Mouse (Mus musculus): ENCODE measurements around the gene Mrps6. TPM values are rescaled to one million over a fixed set of nuclear protein-coding genes. Genes with fewer than 3 reads are reported as not detected.
A peak's percentile ranks its signal among the peaks of the same experiment; 100 is the strongest.
"Not testable (repeated sequence)": the region's sequence is repeated elsewhere in the genome, so short reads cannot be mapped to it uniquely, and the experiment has no call there.

Mrps6 gene
- polyA plus RNA-seq, 1 experiment from 2014 or later: 149 TPM

DNA sequence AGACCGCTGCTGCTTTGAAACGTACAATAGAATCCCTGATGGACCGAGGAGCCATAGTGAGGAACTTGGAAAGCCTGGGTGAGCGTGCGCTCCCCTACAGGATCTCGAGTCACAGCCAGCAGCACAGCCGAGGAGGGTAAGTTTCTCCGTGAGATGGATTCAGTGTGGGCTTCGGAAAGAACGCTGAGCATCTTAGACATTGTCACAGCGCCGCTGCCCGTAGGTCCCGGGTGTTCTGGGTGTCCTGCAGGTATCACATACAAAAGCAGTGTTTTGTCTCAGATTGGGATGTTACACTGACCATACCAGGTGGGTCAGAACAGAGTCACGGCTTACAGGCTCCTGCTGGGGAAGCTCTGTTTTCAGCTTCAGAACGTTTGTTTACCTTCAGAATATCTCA lies 41.5 kb downstream of the Mrps6 start:
- Histone ChIP-seq H3K27ac (replicated peaks in 1 of 2; ENCODE audit: control insufficient read depth in 1 of 2, insufficient read depth in 1 of 2, low read depth in 2 of 2, low read length in 2 of 2) (no peak overlapping the region), H3K36me3 (ENCODE audit: control insufficient read depth, insufficient read depth, low read length) (peaks cover 28% of the 10 kb centered on the region), H3K4me2 (ENCODE audit: low read length) (no peak overlapping the region), H3K9me3 (ENCODE audit: control insufficient read depth, low read length) (no peaks in the 10 kb centered on the region), H3K9ac (ENCODE audit: low read length) (no peak overlapping the region), H3K4me1 (ENCODE audit: control insufficient read depth in 2 of 2, insufficient read depth in 2 of 2, low read length in 2 of 2) (peaks cover 9 to 12% of the 10 kb centered on the region in 2 experiments; a peak in 3 of 4 replicates), H3K27me3 (ENCODE audit: control insufficient read depth, insufficient read depth, low read length) (no peaks in the 10 kb centered on the region), H3K4me3 (ENCODE audit: control insufficient read depth in 1 of 2, insufficient read depth in 1 of 2, low read depth in 1 of 2, low read length in 2 of 2) (no peak overlapping the region)
- ATAC-seq (ENCODE audit: insufficient number of reproducible peaks, insufficient read depth, low FRiP score, low read depth): no peak
- 90% methylated on average over 16 of the region's 16 CpGs for WGBS

GRCm38 (mm10) chr16:92100111-92100510 lies 42.0 kb downstream of the Mrps6 start:
- Histone ChIP-seq H3K9me3 (ENCODE audit: control insufficient read depth, low read length) (no peaks in the 10 kb centered on the region), H3K27ac (replicated peaks in 1 of 2; ENCODE audit: control insufficient read depth in 1 of 2, insufficient read depth in 1 of 2, low read depth in 2 of 2, low read length in 2 of 2) (no peak overlapping the region), H3K4me1 (ENCODE audit: control insufficient read depth in 2 of 2, insufficient read depth in 2 of 2, low read length in 2 of 2) (peaks cover 13 to 14% of the 10 kb centered on the region in 2 experiments; a peak in 3 of 4 replicates), H3K27me3 (ENCODE audit: control insufficient read depth, insufficient read depth, low read length) (no peaks in the 10 kb centered on the region), H3K4me2 (ENCODE audit: low read length) (no peak overlapping the region), H3K4me3 (ENCODE audit: control insufficient read depth in 1 of 2, insufficient read depth in 1 of 2, low read depth in 1 of 2, low read length in 2 of 2) (no peak overlapping the region), H3K9ac (ENCODE audit: low read length) (no peak overlapping the region), H3K36me3 (ENCODE audit: control insufficient read depth, insufficient read depth, low read length) (peaks cover 28% of the 10 kb centered on the region)
- 85% methylated on average over 4 of the region's 4 CpGs for WGBS
- ATAC-seq (ENCODE audit: insufficient number of reproducible peaks, insufficient read depth, low FRiP score, low read depth): no peak

- H3K4me1 ChIP-seq (ENCODE audit: control insufficient read depth in 2 of 2, insufficient read depth in 2 of 2, low read length in 2 of 2): peaks cover 13 to 14% of the 10 kb centered on the region in 2 experiments; a peak in 3 of 4 replicates
- H3K27ac ChIP-seq (replicated peaks in 1 of 2; ENCODE audit: control insufficient read depth in 1 of 2, insufficient read depth in 1 of 2, low read depth in 2 of 2, low read length in 2 of 2): no peak overlapping the region; a peak in 1 of 4 replicates
- 83% methylated on average over 5 of the region's 5 CpGs for WGBS
- H3K4me3 ChIP-seq (ENCODE audit: control insufficient read depth in 1 of 2, insufficient read depth in 1 of 2, low read depth in 1 of 2, low read length in 2 of 2): no peak overlapping the region
- no peak for ATAC-seq (ENCODE audit: insufficient number of reproducible peaks, insufficient read depth, low FRiP score, low read depth)
- H3K36me3 ChIP-seq (ENCODE audit: control insufficient read depth, insufficient read depth, low read length): peaks cover 29% of the 10 kb centered on the region
- H3K9ac ChIP-seq (ENCODE audit: low read length): no peak overlapping the region
- H3K4me2 ChIP-seq (ENCODE audit: low read length): no peak overlapping the region
- H3K9me3 ChIP-seq (ENCODE audit: control insufficient read depth, low read length): no peaks in the 10 kb centered on the region
- H3K27me3 ChIP-seq (ENCODE audit: control insufficient read depth, insufficient read depth, low read length): no peaks in the 10 kb centered on the region
These were observed 44.0 kb downstream of the Mrps6 start for GRCm38 (mm10) chr16:92102115-92102514.

DNA sequence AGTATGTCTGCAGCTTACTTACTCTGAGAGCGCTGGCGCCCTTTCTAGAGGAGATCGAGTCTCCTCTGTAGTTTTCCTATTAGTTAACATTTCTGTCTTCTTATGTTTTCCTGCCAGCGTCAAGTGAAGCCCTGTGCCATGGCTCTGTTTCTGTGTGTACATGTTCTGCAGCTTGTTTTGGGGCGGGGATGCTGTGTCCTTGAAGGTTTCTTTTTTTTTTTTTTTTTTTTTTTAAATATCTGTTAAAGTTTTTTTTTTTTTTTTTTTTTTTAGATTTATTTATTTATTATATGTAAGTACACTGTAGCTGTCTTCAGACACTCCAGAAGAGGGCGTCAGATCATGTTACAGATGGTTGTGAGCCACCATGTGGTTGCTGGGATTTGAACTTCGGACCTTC lies 44.9 kb downstream of the Mrps6 start:
- not testable (repeated sequence) for H3K27ac ChIP-seq (replicated peaks in 1 of 2; ENCODE audit: control insufficient read depth in 1 of 2, insufficient read depth in 1 of 2, low read depth in 2 of 2, low read length in 2 of 2); H3K9ac ChIP-seq (ENCODE audit: low read length); H3K9me3 ChIP-seq (ENCODE audit: control insufficient read depth, low read length); H3K4me2 ChIP-seq (ENCODE audit: low read length); H3K27me3 ChIP-seq (ENCODE audit: control insufficient read depth, insufficient read depth, low read length); ATAC-seq (ENCODE audit: insufficient number of reproducible peaks, insufficient read depth, low FRiP score, low read depth); H3K4me3 ChIP-seq (ENCODE audit: control insufficient read depth in 1 of 2, insufficient read depth in 1 of 2, low read depth in 1 of 2, low read length in 2 of 2)
- peaks cover 13 to 14% of the 10 kb centered on the region in 2 experiments; a peak in 3 of 4 replicates for H3K4me1 ChIP-seq (ENCODE audit: control insufficient read depth in 2 of 2, insufficient read depth in 2 of 2, low read length in 2 of 2)
- H3K36me3 ChIP-seq (ENCODE audit: control insufficient read depth, insufficient read depth, low read length): peaks cover 29% of the 10 kb centered on the region
- 94% methylated on average over 6 of the region's 7 CpGs for WGBS

DNA sequence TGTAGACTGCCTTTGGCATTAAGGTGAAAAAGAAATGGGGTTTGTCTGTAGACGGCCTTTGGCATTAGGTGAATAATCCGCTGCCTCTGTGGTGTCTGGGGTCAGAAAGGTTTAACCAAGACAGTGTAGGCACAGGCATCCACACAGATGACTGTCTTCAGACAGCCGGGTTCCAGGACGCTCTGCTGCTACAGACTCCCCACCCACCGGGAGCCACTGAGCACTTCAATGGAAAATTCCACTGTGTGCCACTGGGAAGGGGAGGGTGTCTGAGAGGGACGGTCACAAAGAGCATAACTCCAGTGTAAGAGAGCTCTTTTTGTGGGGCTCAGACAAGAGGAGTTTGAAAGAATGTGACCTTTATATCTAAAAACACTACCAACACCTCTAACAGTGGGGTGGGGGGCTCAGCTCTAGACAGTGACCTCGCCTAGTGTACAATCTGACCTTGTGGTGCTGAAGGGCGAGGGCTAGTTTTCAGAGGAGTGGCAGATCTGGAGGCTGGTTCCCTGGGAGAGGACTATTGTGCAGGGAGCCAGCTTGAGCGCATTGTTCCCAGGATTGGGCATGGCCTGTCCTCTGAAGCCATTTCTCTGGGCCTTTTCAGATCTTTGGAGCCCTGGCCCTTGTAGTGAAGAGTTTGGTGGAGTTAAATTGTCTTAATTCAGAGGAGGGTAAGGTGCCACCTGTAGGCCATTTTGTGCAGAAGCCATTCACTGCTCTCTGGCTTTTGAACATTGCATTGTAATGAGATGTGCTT lies 45.7 kb downstream of the Mrps6 start:
- 34% methylated on average over 9 of the region's 9 CpGs for WGBS
- no peaks in the 10 kb centered on the region for H3K9me3 ChIP-seq (ENCODE audit: control insufficient read depth, low read length)
- no peak overlapping the region for H3K4me3 ChIP-seq (ENCODE audit: control insufficient read depth in 1 of 2, insufficient read depth in 1 of 2, low read depth in 1 of 2, low read length in 2 of 2)
- no peak overlapping the region for H3K9ac ChIP-seq (ENCODE audit: low read length)
- H3K27ac ChIP-seq (replicated peaks in 1 of 2; ENCODE audit: control insufficient read depth in 1 of 2, insufficient read depth in 1 of 2, low read depth in 2 of 2, low read length in 2 of 2): peak overlapping the region; percentile 86
- peaks cover 13 to 14% of the 10 kb centered on the region in 2 experiments; a peak in 3 of 4 replicates for H3K4me1 ChIP-seq (ENCODE audit: control insufficient read depth in 2 of 2, insufficient read depth in 2 of 2, low read length in 2 of 2)
- H3K4me2 ChIP-seq (ENCODE audit: low read length): no peak overlapping the region
- no peaks in the 10 kb centered on the region for H3K27me3 ChIP-seq (ENCODE audit: control insufficient read depth, insufficient read depth, low read length)
- ATAC-seq (ENCODE audit: insufficient number of reproducible peaks, insufficient read depth, low FRiP score, low read depth): peak; percentile 73
- H3K36me3 ChIP-seq (ENCODE audit: control insufficient read depth, insufficient read depth, low read length): peaks cover 29% of the 10 kb centered on the region

- no peaks in the 10 kb centered on the region for H3K27me3 ChIP-seq (ENCODE audit: control insufficient read depth, insufficient read depth, low read length)
- peak overlapping the region; percentile 86 for H3K27ac ChIP-seq (replicated peaks in 1 of 2; ENCODE audit: control insufficient read depth in 1 of 2, insufficient read depth in 1 of 2, low read depth in 2 of 2, low read length in 2 of 2)
- no peak for ATAC-seq (ENCODE audit: insufficient number of reproducible peaks, insufficient read depth, low FRiP score, low read depth)
- H3K9me3 ChIP-seq (ENCODE audit: control insufficient read depth, low read length): no peaks in the 10 kb centered on the region
- no peak overlapping the region for H3K4me2 ChIP-seq (ENCODE audit: low read length)
- H3K4me3 ChIP-seq (ENCODE audit: control insufficient read depth in 1 of 2, insufficient read depth in 1 of 2, low read depth in 1 of 2, low read length in 2 of 2): no peak overlapping the region
- WGBS: 76% methylated on average over 2 of the region's 2 CpGs
- H3K9ac ChIP-seq (ENCODE audit: low read length): no peak overlapping the region
- H3K36me3 ChIP-seq (ENCODE audit: control insufficient read depth, insufficient read depth, low read length): peaks cover 29% of the 10 kb centered on the region
- peaks cover 13 to 14% of the 10 kb centered on the region in 2 experiments; a peak in 3 of 4 replicates for H3K4me1 ChIP-seq (ENCODE audit: control insufficient read depth in 2 of 2, insufficient read depth in 2 of 2, low read length in 2 of 2)
These were observed 46.2 kb downstream of the Mrps6 start for GRCm38 (mm10) chr16:92104332-92104590.

DNA sequence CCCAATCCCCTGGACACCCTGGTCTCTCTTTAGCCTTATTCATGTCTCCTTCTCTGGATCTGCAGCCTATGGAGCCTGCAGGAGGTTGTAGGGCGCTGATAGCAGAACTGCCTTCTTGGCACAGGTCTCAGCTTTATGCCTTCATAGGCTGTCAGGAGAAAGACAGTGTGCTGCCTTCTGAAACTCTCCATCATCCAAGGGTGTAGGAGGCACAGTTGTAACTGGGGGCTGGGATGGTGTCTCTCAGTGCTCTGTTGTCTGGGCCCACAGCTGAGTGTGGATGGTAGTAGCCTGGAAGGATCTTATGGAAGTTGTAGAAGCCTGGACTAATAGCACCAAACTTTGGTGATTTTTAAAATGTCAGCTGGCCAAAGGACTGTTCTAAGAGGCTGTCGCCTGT lies 46.9 kb downstream of the Mrps6 start:
- no peak overlapping the region for H3K4me2 ChIP-seq (ENCODE audit: low read length)
- H3K4me1 ChIP-seq (ENCODE audit: control insufficient read depth in 2 of 2, insufficient read depth in 2 of 2, low read length in 2 of 2): peaks cover 13 to 14% of the 10 kb centered on the region in 2 experiments; a peak in 3 of 4 replicates
- H3K9ac ChIP-seq (ENCODE audit: low read length): no peak overlapping the region
- H3K4me3 ChIP-seq (ENCODE audit: control insufficient read depth in 1 of 2, insufficient read depth in 1 of 2, low read depth in 1 of 2, low read length in 2 of 2): no peak overlapping the region
- H3K27me3 ChIP-seq (ENCODE audit: control insufficient read depth, insufficient read depth, low read length): no peaks in the 10 kb centered on the region
- peaks cover 23% of the 10 kb centered on the region for H3K36me3 ChIP-seq (ENCODE audit: control insufficient read depth, insufficient read depth, low read length)
- no peak for ATAC-seq (ENCODE audit: insufficient number of reproducible peaks, insufficient read depth, low FRiP score, low read depth)
- 89% methylated on average over 2 of the region's 2 CpGs for WGBS
- no peaks in the 10 kb centered on the region for H3K9me3 ChIP-seq (ENCODE audit: control insufficient read depth, low read length)
- H3K27ac ChIP-seq (replicated peaks in 1 of 2; ENCODE audit: control insufficient read depth in 1 of 2, insufficient read depth in 1 of 2, low read depth in 2 of 2, low read length in 2 of 2): no peak overlapping the region; a peak in 1 of 4 replicates

GRCm38 (mm10) chr16:92105631-92106030 lies 47.6 kb downstream of the Mrps6 start:
- Histone ChIP-seq H3K27me3 (ENCODE audit: control insufficient read depth, insufficient read depth, low read length) (no peaks in the 10 kb centered on the region), H3K4me1 (ENCODE audit: control insufficient read depth in 2 of 2, insufficient read depth in 2 of 2, low read length in 2 of 2) (peaks cover 13 to 14% of the 10 kb centered on the region in 2 experiments; a peak in 3 of 4 replicates), H3K4me2 (ENCODE audit: low read length) (no peak overlapping the region), H3K9me3 (ENCODE audit: control insufficient read depth, low read length) (no peaks in the 10 kb centered on the region), H3K36me3 (ENCODE audit: control insufficient read depth, insufficient read depth, low read length) (peaks cover 16% of the 10 kb centered on the region; the same call in 1 of the 2 replicates), H3K27ac (replicated peaks in 1 of 2; ENCODE audit: control insufficient read depth in 1 of 2, insufficient read depth in 1 of 2, low read depth in 2 of 2, low read length in 2 of 2) (no peak overlapping the region), H3K4me3 (ENCODE audit: control insufficient read depth in 1 of 2, insufficient read depth in 1 of 2, low read depth in 1 of 2, low read length in 2 of 2) (no peak overlapping the region), H3K9ac (ENCODE audit: low read length) (no peak overlapping the region)
- 77% methylated on average over 3 of the region's 3 CpGs for WGBS
- ATAC-seq (ENCODE audit: insufficient number of reproducible peaks, insufficient read depth, low FRiP score, low read depth): no peak

Data from heart, embryonic 14.5 days (tissue).